Mouse (Mus musculus) cerebral cortex, adult 2 months (tissue): Measurements from ENCODE around the gene AI481877.

Experiments
- WGBS: fragments of 180-500 bp; shearing (Covaris S2); methylation state at CpG from one replicate; pipeline ENCODE4 v1.1.7; 2018; 5-methylcytosine and 5-hydroxymethylcytosine counted together

Gene AI481877

GRCm38 (mm10) chr4:59138507-59139033, at the start of gene AI481877:
Gene AI481877, minus strand, starts transcription at chr4:59138983.
- WGBS, result 88% methylated on average over 4 of the region's 6 CpGs

GRCm38 (mm10) chr4:59188474-59188801, 49.7 kb upstream of the AI481877 start:
- WGBS, result 8% methylated on average over 4 of the region's 4 CpGs

GRCm38 (mm10) chr4:59187289-59187688, 48.5 kb upstream of the AI481877 start:
- WGBS, result 33% methylated on average over 3 of the region's 3 CpGs

GRCm38 (mm10) chr4:59185671-59186070, 46.9 kb upstream of the AI481877 start:
- 75% methylated on average over 3 of the region's 3 CpGs for WGBS

- 47% methylated on average over 5 of the region's 5 CpGs for WGBS
Observed at GRCm38 (mm10) chr4:59181320-59182271, 42.8 kb upstream of the AI481877 start.

GRCm38 (mm10) chr4:59177566-59177965, 38.8 kb upstream of the AI481877 start:
- 83% methylated on average over 2 of the region's 2 CpGs for WGBS

GRCm38 (mm10) chr4:59175929-59176328, 37.1 kb upstream of the AI481877 start:
- WGBS, result 42% methylated on average over 6 of the region's 6 CpGs

- 44% methylated on average over 4 of the region's 4 CpGs for WGBS
Observed at GRCm38 (mm10) chr4:59175003-59175402, 36.2 kb upstream of the AI481877 start.

GRCm38 (mm10) chr4:59173181-59173922, 34.6 kb upstream of the AI481877 start:
- 75% methylated on average over 2 of the region's 2 CpGs for WGBS

- WGBS, result 72% methylated on average over 2 of the region's 2 CpGs
Observed at GRCm38 (mm10) chr4:59172616-59173015, 33.8 kb upstream of the AI481877 start.

- WGBS, result 74% methylated on average over 5 of the region's 5 CpGs
Observed at GRCm38 (mm10) chr4:59169981-59170380, 31.2 kb upstream of the AI481877 start.

GRCm38 (mm10) chr4:59167251-59167847, 28.6 kb upstream of the AI481877 start:
- WGBS, result 96% methylated on average over 2 of the region's 2 CpGs

GRCm38 (mm10) chr4:59164034-59164433, 25.3 kb upstream of the AI481877 start:
- 86% methylated on average over 2 of the region's 2 CpGs for WGBS

GRCm38 (mm10) chr4:59160959-59161670, 22.3 kb upstream of the AI481877 start:
- WGBS, result 88% methylated on average over 8 of the region's 8 CpGs

- 94% methylated on average over 5 of the region's 5 CpGs for WGBS
Observed at GRCm38 (mm10) chr4:59160289-59160688, 21.5 kb upstream of the AI481877 start.

- WGBS, result 73% methylated on average over 2 of the region's 2 CpGs
Observed at GRCm38 (mm10) chr4:59157654-59158053, 18.9 kb upstream of the AI481877 start.

- 65% methylated on average over 7 of the region's 7 CpGs for WGBS
Observed at GRCm38 (mm10) chr4:59156897-59157592, 18.3 kb upstream of the AI481877 start.

- WGBS, result 83% methylated on average over 1 of the region's 1 CpGs
Observed at GRCm38 (mm10) chr4:59151953-59152352, 13.2 kb upstream of the AI481877 start.

- 67% methylated on average over 5 of the region's 5 CpGs for WGBS
Observed at GRCm38 (mm10) chr4:59150907-59151306, 12.1 kb upstream of the AI481877 start.

- WGBS, result 74% methylated on average over 5 of the region's 5 CpGs
Observed at GRCm38 (mm10) chr4:59149043-59149442, 10.3 kb upstream of the AI481877 start.

- WGBS, result 83% methylated on average over 4 of the region's 4 CpGs
Observed at GRCm38 (mm10) chr4:59128935-59129334, 9.8 kb downstream of the AI481877 start.
